Mouse (Mus musculus) kidney, adult 2 months (tissue): ENCODE measurements around the gene Gm4952. TPM values are rescaled to one million over a fixed set of nuclear protein-coding genes. Genes with fewer than 3 reads are reported as not detected.

Experiments
- DNase-seq: peaks from one replicate; pipeline ENCODE4 v3.0.0; 2021
- H3K27ac ChIP-seq: fragments of 200-500 bp; 2 replicates; pipeline ENCODE4 v1.5.1; 2012; ENCODE audit warnings: low read depth, low read length, control low read depth, inconsistent platforms; ENCODE audit not compliant: insufficient read depth
- H3K27me3 ChIP-seq: fragments of 200-500 bp; replicated peaks from 2 replicates; pipeline ENCODE4 v1.6.1; 2012; ENCODE audit warnings: mild to moderate bottlenecking, moderate library complexity, low read length, inconsistent platforms; ENCODE audit not compliant: control insufficient read depth, insufficient read depth
- H3K36me3 ChIP-seq: fragments of 200-500 bp; 2 replicates; pipeline ENCODE4 v1.6.1; 2012; ENCODE audit warnings: mild to moderate bottlenecking, moderate library complexity, low read length, inconsistent platforms; ENCODE audit not compliant: control insufficient read depth, insufficient read depth
- H3K4me1 ChIP-seq: fragments of 200-500 bp; 2 replicates; pipeline ENCODE4 v1.6.1; 2011; ENCODE audit warnings: low read length; ENCODE audit not compliant: control insufficient read depth, insufficient read depth
- H3K4me3 ChIP-seq: fragments of 200-500 bp; 2 replicates; pipeline ENCODE4 v1.5.1; 2011; ENCODE audit warnings: mild to moderate bottlenecking, low read depth, low read length, control low read depth; ENCODE audit not compliant: insufficient read depth
- CTCF ChIP-seq: fragments of 200-500 bp; conservative IDR thresholded peaks from 2 replicates; pipeline ENCODE4 v1.5.1; 2011; ENCODE audit warnings: low read depth, mild to moderate bottlenecking, control low read depth, low read length, moderate library complexity, mixed read lengths; ENCODE audit not compliant: insufficient read depth, insufficient read length
- POLR2A ChIP-seq: fragments of 200-500 bp; IDR thresholded peaks from one replicate; pipeline ENCODE4 v1.6.1; 2011; ENCODE audit warnings: low read depth, low read length, control low read depth
- WGBS: fragments of 180-500 bp; shearing (Covaris S2); methylation state at CpG from one replicate; pipeline ENCODE4 v1.1.7; 2018; 5-methylcytosine and 5-hydroxymethylcytosine counted together
- polyA plus RNA-seq: library from polyadenylated mRNA; depleted of rRNA; stranded (reverse); fragments of >200 nt; gene quantifications from 2 replicates; pipeline ENCODE4 v1.2.3, GENCODE M21; 2012

Gm4952 gene
- polyA plus RNA-seq, 1 experiment: 2.5 TPM

GRCm38 (mm10) chr19:12600684-12601480 is 1.1 kb downstream of the Gm4952 start:
- no peak for DNase-seq
- Histone ChIP-seq H3K4me3 (no peak overlapping the region), H3K36me3 (no peaks in the 10 kb centered on the region), H3K4me1 (peaks cover 2% of the 10 kb centered on the region; the same call in 1 of the 2 replicates), H3K27ac (peak overlapping the region; percentile 36; the same call in 1 of the 2 replicates), H3K27me3 (no peaks in the 10 kb centered on the region)
- TF ChIP-seq POLR2A (no peak), CTCF (no peak)
- 20% methylated on average over 2 of the region's 2 CpGs for WGBS

GRCm38 (mm10) chr19:12608336-12608735 is 8.6 kb downstream of the Gm4952 start:
- DNase-seq: peak; percentile 93
- Histone ChIP-seq H3K27ac (peak overlapping the region; percentile 95; the same call in 1 of the 2 replicates), H3K36me3 (no peaks in the 10 kb centered on the region), H3K4me3 (no peak overlapping the region), H3K4me1 (peaks cover 6% of the 10 kb centered on the region), H3K27me3 (no peaks in the 10 kb centered on the region)
- no peak for TF ChIP-seq CTCF
- no peak for TF ChIP-seq POLR2A

- TF ChIP-seq POLR2A: no peak
- TF ChIP-seq CTCF: no peak
- 56% methylated on average over 1 of the region's 1 CpGs for WGBS
- Histone ChIP-seq H3K4me3 (no peak overlapping the region), H3K27me3 (no peaks in the 10 kb centered on the region), H3K27ac (peak overlapping the region; percentile 86), H3K4me1 (peaks cover 6% of the 10 kb centered on the region; the same call in 1 of the 2 replicates), H3K36me3 (no peaks in the 10 kb centered on the region)
- DNase-seq: peak; percentile 72
Measured at GRCm38 (mm10) chr19:12613646-12614045, 13.9 kb downstream of the Gm4952 start.

GRCm38 (mm10) chr19:12633176-12633575 is 33.4 kb downstream of the Gm4952 start, which contains the start of gene Glyat:
Glyat (plus strand) TSS chr19:12633308.
- no peaks in the 10 kb centered on the region; the same call in 1 of the 2 replicates for H3K27me3 ChIP-seq
- WGBS: 39% methylated on average over 4 of the region's 4 CpGs
- peak within 1 kb of the TSS; percentile 100 for H3K27ac ChIP-seq
- no peaks in the 10 kb centered on the region; the same call in 1 of the 2 replicates for H3K36me3 ChIP-seq
- TF ChIP-seq POLR2A: no peak
- peak; percentile 89 for DNase-seq
- peak within 1 kb of the TSS; percentile 68 for H3K4me3 ChIP-seq
- peaks cover 2% of the 10 kb centered on the region; the same call in 1 of the 2 replicates for H3K4me1 ChIP-seq

- Histone ChIP-seq H3K27ac (peak overlapping the region; percentile 100; the same call in 1 of the 2 replicates), H3K36me3 (no peaks in the 10 kb centered on the region; the same call in 1 of the 2 replicates), H3K4me3 (peak overlapping the region; percentile 92; the same call in 1 of the 2 replicates), H3K27me3 (no peaks in the 10 kb centered on the region; the same call in 1 of the 2 replicates), H3K4me1 (peaks cover 2% of the 10 kb centered on the region; the same call in 1 of the 2 replicates)
- WGBS: 50% methylated on average over 3 of the region's 3 CpGs
- peak; percentile 40 for DNase-seq
- TF ChIP-seq CTCF: no peak
- TF ChIP-seq POLR2A: no peak
Measured at GRCm38 (mm10) chr19:12634259-12634658, 34.5 kb downstream of the Gm4952 start.

- Histone ChIP-seq H3K4me3 (peak overlapping the region; percentile 92), H3K4me1 (peaks cover 4% of the 10 kb centered on the region; the same call in 1 of the 2 replicates), H3K27ac (peak overlapping the region; percentile 100), H3K36me3 (no peaks in the 10 kb centered on the region; the same call in 1 of the 2 replicates), H3K27me3 (no peaks in the 10 kb centered on the region; the same call in 1 of the 2 replicates)
- no peak for DNase-seq
- TF ChIP-seq CTCF: no peak
- TF ChIP-seq POLR2A: no peak
- 50% methylated on average over 4 of the region's 4 CpGs for WGBS
Measured at GRCm38 (mm10) chr19:12634963-12635362, 35.2 kb downstream of the Gm4952 start.

- 42% methylated on average over 3 of the region's 3 CpGs for WGBS
- no peaks in the 10 kb centered on the region; the same call in 1 of the 2 replicates for H3K27me3 ChIP-seq
- peak overlapping the region; percentile 100 for H3K27ac ChIP-seq
- peaks cover 2% of the 10 kb centered on the region; the same call in 1 of the 2 replicates for H3K36me3 ChIP-seq
- no peak for TF ChIP-seq POLR2A
- TF ChIP-seq CTCF: no peak
- H3K4me3 ChIP-seq: peak overlapping the region; percentile 50
- H3K4me1 ChIP-seq: peaks cover 9% of the 10 kb centered on the region; the same call in 1 of the 2 replicates
- DNase-seq: no peak
Measured at GRCm38 (mm10) chr19:12636863-12637262, 37.1 kb downstream of the Gm4952 start.
